Mouse (Mus musculus): ENCODE results near the gene Tdrd1. TPM values are rescaled to one million over a fixed set of nuclear protein-coding genes. Genes with fewer than 3 reads are reported as not detected.

Tdrd1 gene
- total and polyA plus RNA-seq, 3 experiments = not detected

DNA sequence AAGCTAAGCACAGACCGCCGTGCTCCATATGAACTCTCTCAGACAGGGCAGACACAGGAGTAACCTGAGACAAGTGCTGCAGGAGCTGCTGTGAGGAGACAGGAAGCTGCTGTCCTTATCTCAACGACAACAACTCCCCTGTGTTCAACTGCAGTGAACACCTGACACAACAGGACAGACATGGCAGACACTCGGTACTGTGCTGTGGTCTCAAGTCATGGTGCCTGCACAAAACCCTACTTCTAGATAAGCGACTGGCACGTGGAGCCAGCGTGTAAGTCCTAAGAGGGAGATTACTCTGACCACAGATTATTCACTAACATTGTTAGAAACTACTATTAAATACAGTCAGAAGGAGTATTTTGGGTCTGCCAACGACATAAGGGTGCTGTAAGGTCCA is 25.8 kb upstream of the Tdrd1 start (continued):
- TF ChIP-seq GABPA (IDR thresholded peaks at IDR 0.05; ENCODE audit: low read depth, low read length) (no peak), POLR2AphosphoS2 (IDR thresholded peaks at IDR 0.05; ENCODE audit: low read length) (peak; percentile 51), TBP (IDR thresholded peaks at IDR 0.05; ENCODE audit: low read depth, low read length) (no peak), POLR2A (IDR thresholded peaks at IDR 0.05; ENCODE audit: control insufficient read depth in 1 of 2, insufficient read depth in 1 of 2, low read depth in 1 of 2, low read length in 2 of 2, poor library complexity in 1 of 2) (no peak; a peak in 1 of 4 replicates), ZNF384 (IDR thresholded peaks at IDR 0.05; ENCODE audit: low read depth, low read length) (no peak), POLR2AphosphoS5 (IDR thresholded peaks at IDR 0.05; ENCODE audit: borderline replicate concordance, low read depth, low read length) (peak; percentile 68; the same call in 1 of the 2 replicates), USF2 (IDR thresholded peaks at IDR 0.05; ENCODE audit: borderline replicate concordance in 1 of 2, insufficient read depth in 1 of 2, low read depth in 1 of 2, low read length in 2 of 2) (no peak), HCFC1 (IDR thresholded peaks at IDR 0.05; ENCODE audit: low read depth, low read length) (peak; percentile 48; the same call in 1 of the 2 replicates)

GRCm38 (mm10) chr19:56800930-56801655 is 24.9 kb upstream of the Tdrd1 start:
- H3K4me3 ChIP-seq (ENCODE audit: control insufficient read depth in 1 of 2, insufficient read depth in 1 of 2, low read depth in 2 of 2, low read length in 2 of 2) = peak overlapping the region; percentile 11 to 39
- peak; percentile 95 for DNase-seq (ENCODE audit: low read depth, low spot score)
- TF ChIP-seq ETS1 (IDR thresholded peaks at IDR 0.05; ENCODE audit: low read depth, low read length) = peak; percentile 93
- TF ChIP-seq CTCF (IDR thresholded peaks at IDR 0.05 in 2 of 3, conservative IDR thresholded peaks at IDR 0.05 in 1 of 3; ENCODE audit: control insufficient read depth in 1 of 3, insufficient read depth in 1 of 3, low read depth in 2 of 3, low read length in 3 of 3, poor library complexity in 1 of 3, severe bottlenecking in 1 of 3) = no peak
- TF ChIP-seq MYB (IDR thresholded peaks at IDR 0.05; ENCODE audit: low read depth, low read length) = no peak
- TF ChIP-seq ZMIZ1 (IDR thresholded peaks at IDR 0.05; ENCODE audit: low read depth, low read length) = peak; percentile 81
- peak; percentile 72 for TF ChIP-seq TCF12 (IDR thresholded peaks at IDR 0.05; ENCODE audit: low read depth, low read length)
- no peak for TF ChIP-seq GABPA (IDR thresholded peaks at IDR 0.05; ENCODE audit: low read depth, low read length)
- no peak for TF ChIP-seq MXI1 (IDR thresholded peaks at IDR 0.05; ENCODE audit: low read depth, low read length)
- peak; percentile 11; the same call in 1 of the 2 replicates for TF ChIP-seq KAT2A (conservative IDR thresholded peaks at IDR 0.05; ENCODE audit: low read depth, low read length)
- no peak for TF ChIP-seq CHD1 (IDR thresholded peaks at IDR 0.05; ENCODE audit: low read depth, low read length)
- no peak for TF ChIP-seq RAD21 (IDR thresholded peaks at IDR 0.05; ENCODE audit: low read depth, low read length)
- TF ChIP-seq MAX (IDR thresholded peaks at IDR 0.05; ENCODE audit: low read length) = peak; percentile 54; the same call in 1 of the 2 replicates
- peak; percentile 12; the same call in 1 of the 2 replicates for TF ChIP-seq MYC (IDR thresholded peaks at IDR 0.05; ENCODE audit: low read depth, low read length)
- no peak for TF ChIP-seq JUND (IDR thresholded peaks at IDR 0.05; ENCODE audit: low read depth, low read length)
- TF ChIP-seq SMC3 (IDR thresholded peaks at IDR 0.05; ENCODE audit: low read depth, low read length) = 0 out of 2 replicates have a peak, but pooled peaks have one; percentile 14
- peak; percentile 79 for TF ChIP-seq USF1 (IDR thresholded peaks at IDR 0.05; ENCODE audit: low read depth, low read length)
- TF ChIP-seq TBP (IDR thresholded peaks at IDR 0.05; ENCODE audit: low read depth, low read length) = peak; percentile 78
- TF ChIP-seq EP300 (IDR thresholded peaks at IDR 0.05; ENCODE audit: low read depth in 1 of 2, low read length in 2 of 2) = peak; percentile 72 to 79
- no peak; the same call in 1 of the 2 replicates for TF ChIP-seq E2F4 (IDR thresholded peaks at IDR 0.05; ENCODE audit: borderline replicate concordance, low read depth, low read length)
- TF ChIP-seq NRF1 (IDR thresholded peaks at IDR 0.05; ENCODE audit: insufficient read depth, low read depth, low read length, poor library complexity, severe bottlenecking) = peak; percentile 19; the same call in 1 of the 2 replicates
- TF ChIP-seq SIN3A (IDR thresholded peaks at IDR 0.05; ENCODE audit: low read length) = peak; percentile 85
- peak in 1 of 2 experiments; percentile 42; a peak in 1 of 4 replicates for TF ChIP-seq USF2 (IDR thresholded peaks at IDR 0.05; ENCODE audit: borderline replicate concordance in 1 of 2, insufficient read depth in 1 of 2, low read depth in 1 of 2, low read length in 2 of 2)
- TF ChIP-seq MEF2A (IDR thresholded peaks at IDR 0.05; ENCODE audit: extremely low read depth, insufficient replicate concordance, low read depth, low read length, poor library complexity, severe bottlenecking) = no peak
- no peak for TF ChIP-seq UBTF (IDR thresholded peaks at IDR 0.05; ENCODE audit: borderline replicate concordance, insufficient read depth, low read depth, low read length)
- TF ChIP-seq GATA1 (IDR thresholded peaks at IDR 0.05; ENCODE audit: low read depth, low read length) = peak; percentile 88
- peak; percentile 27; the same call in 1 of the 2 replicates for TF ChIP-seq TAL1 (IDR thresholded peaks at IDR 0.05; ENCODE audit: low read length)
- peak; percentile 53; the same call in 1 of the 2 replicates for TF ChIP-seq HCFC1 (IDR thresholded peaks at IDR 0.05; ENCODE audit: low read depth, low read length)
- TF ChIP-seq NELFE (IDR thresholded peaks at IDR 0.05; ENCODE audit: low read depth, low read length) = peak; percentile 14; the same call in 1 of the 2 replicates
- peak; percentile 11; the same call in 1 of the 2 replicates for TF ChIP-seq ZC3H11A (IDR thresholded peaks at IDR 0.05; ENCODE audit: low read depth, low read length)

More at GRCm38 (mm10) chr19:56800930-56801655, 24.9 kb upstream of the Tdrd1 start:
- H3K9me3 ChIP-seq (replicated peaks; ENCODE audit: insufficient read depth, low read length) = no peaks in the 10 kb centered on the region
- no peaks in the 10 kb centered on the region for H3K27me3 ChIP-seq (ENCODE audit: control insufficient read depth in 1 of 2, insufficient read depth in 2 of 2, low read length in 2 of 2)
- H3K4me1 ChIP-seq (ENCODE audit: control insufficient read depth in 1 of 2, insufficient read depth in 2 of 2, low read length in 2 of 2) = peaks cover 32 to 49% of the 10 kb centered on the region in 2 experiments
- peak overlapping the region; percentile 35 for H3K9ac ChIP-seq (ENCODE audit: control insufficient read depth, low read depth, low read length, poor library complexity, severe bottlenecking)
- peaks cover 18 to 49% of the 10 kb centered on the region in 2 experiments for H3K36me3 ChIP-seq (ENCODE audit: control insufficient read depth in 1 of 2, insufficient read depth in 2 of 2, low read length in 2 of 2)
- H3K79me2 ChIP-seq (ENCODE audit: control insufficient read depth, insufficient read depth, low read length, poor library complexity) = no peaks in the 10 kb centered on the region; the same call in 1 of the 2 replicates
- H3K27ac ChIP-seq (ENCODE audit: control insufficient read depth, low read depth, low read length) = peak overlapping the region; percentile 96

Data from MEL (cell line).